Mouse (Mus musculus): ENCODE data around the gene Kdm4a. TPM values are rescaled to one million over a fixed set of nuclear protein-coding genes. Genes with fewer than 3 reads are reported as not detected.
A peak's percentile ranks its signal among the peaks of the same experiment; 100 is the strongest.

The Kdm4a gene
- polyA plus RNA-seq, 1 experiment, result not detected

- WGBS, result 86% methylated on average over 10 of the region's 10 CpGs
Observed at GRCm38 (mm10) chr4:118149055-118149576, 30.7 kb downstream of the Kdm4a start.

DNA sequence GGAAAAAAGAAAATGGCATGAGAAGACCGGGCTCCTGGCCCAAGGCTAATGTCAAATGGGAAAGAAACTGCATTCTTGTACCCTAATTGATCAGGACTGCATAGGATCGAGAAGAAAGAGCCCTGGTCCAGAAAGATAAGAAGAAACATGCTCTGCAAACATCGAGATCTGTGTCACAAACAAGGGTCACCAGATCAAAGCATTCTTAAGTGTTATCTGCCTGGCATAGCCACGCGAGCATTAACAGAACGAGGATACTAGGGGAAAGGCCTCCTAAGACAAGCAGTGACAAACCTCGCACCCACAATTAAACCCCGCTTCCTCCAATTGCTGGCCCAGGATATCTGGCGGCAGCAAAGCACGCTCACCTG lies 31.5 kb downstream of the Kdm4a start:
- Histone ChIP-seq H3K4me1 (ENCODE audit: control insufficient read depth, insufficient read depth, low read length) (peaks cover 5% of the 10 kb centered on the region), H3K4me3 (ENCODE audit: insufficient read depth, low read depth, low read length) (no peak overlapping the region), H3K27ac (ENCODE audit: insufficient read depth, low read depth, low read length) (no peak overlapping the region)
- TF ChIP-seq CTCF (IDR thresholded peaks at IDR 0.05; ENCODE audit: insufficient read depth, low read depth, low read length), result no peak
- no peak for TF ChIP-seq POLR2A (IDR thresholded peaks at IDR 0.05; ENCODE audit: insufficient read depth, low read depth, low read length)
- 75% methylated on average over 10 of the region's 10 CpGs for WGBS

More at GRCm38 (mm10) chr4:118149055-118149576, 30.7 kb downstream of the Kdm4a start:
- no peak overlapping the region for H3K4me3 ChIP-seq (ENCODE audit: insufficient read depth, low read depth, low read length)
- H3K27ac ChIP-seq (ENCODE audit: insufficient read depth, low read depth, low read length), result no peak overlapping the region
- TF ChIP-seq CTCF (IDR thresholded peaks at IDR 0.05; ENCODE audit: insufficient read depth, low read depth, low read length) (no peak), POLR2A (IDR thresholded peaks at IDR 0.05; ENCODE audit: insufficient read depth, low read depth, low read length) (no peak)
- peaks cover 5% of the 10 kb centered on the region for H3K4me1 ChIP-seq (ENCODE audit: control insufficient read depth, insufficient read depth, low read length)

DNA sequence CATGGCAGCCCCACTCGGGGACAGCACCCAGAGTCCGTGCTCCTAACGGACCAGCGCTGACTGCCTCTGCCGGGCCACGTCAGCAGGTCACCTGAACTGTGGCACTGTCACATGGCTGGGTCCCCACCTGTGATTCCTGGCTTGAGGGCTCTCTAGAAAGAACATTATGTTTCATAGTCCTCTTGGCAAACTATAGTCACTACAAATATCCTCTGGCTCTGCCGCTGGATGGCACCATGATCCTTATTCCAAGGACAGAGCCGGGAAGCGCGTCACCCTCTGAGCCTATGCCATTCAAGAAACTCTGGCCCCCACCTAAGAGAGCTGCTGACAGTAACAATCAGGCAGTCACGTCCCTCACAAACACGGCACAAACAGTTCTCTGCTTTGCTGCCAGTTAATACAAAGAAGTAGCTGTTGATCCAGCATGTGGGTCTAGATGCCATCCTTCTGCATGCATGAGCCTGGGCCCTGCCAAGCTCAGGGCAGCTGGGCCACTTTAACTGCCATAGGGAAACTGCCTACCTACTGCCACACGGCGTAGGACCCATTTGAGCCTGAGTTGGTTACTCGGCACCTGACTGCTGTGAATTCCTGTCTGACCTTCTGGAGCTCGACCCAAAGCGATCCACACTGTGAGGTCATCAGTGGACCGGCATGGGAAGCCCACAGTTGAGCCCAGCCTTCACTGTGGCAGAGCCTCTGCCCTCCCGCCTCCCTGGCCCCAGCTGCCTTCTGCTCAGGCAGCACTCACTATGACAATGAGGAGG lies 32.1 kb downstream of the Kdm4a start:
- no peak overlapping the region for H3K4me3 ChIP-seq (ENCODE audit: insufficient read depth, low read depth, low read length)
- H3K4me1 ChIP-seq (ENCODE audit: control insufficient read depth, insufficient read depth, low read length), result peaks cover 5% of the 10 kb centered on the region
- H3K27ac ChIP-seq (ENCODE audit: insufficient read depth, low read depth, low read length), result peak overlapping the region; percentile 13; the same call in 1 of the 2 replicates
- WGBS, result 71% methylated on average over 19 of the region's 19 CpGs
- no peak for TF ChIP-seq CTCF (IDR thresholded peaks at IDR 0.05; ENCODE audit: insufficient read depth, low read depth, low read length)
- no peak for TF ChIP-seq POLR2A (IDR thresholded peaks at IDR 0.05; ENCODE audit: insufficient read depth, low read depth, low read length)

GRCm38 (mm10) chr4:118147090-118147489 lies 32.8 kb downstream of the Kdm4a start:
- peaks cover 5% of the 10 kb centered on the region for H3K4me1 ChIP-seq (ENCODE audit: control insufficient read depth, insufficient read depth, low read length)
- 81% methylated on average over 10 of the region's 10 CpGs for WGBS
- no peak overlapping the region for H3K4me3 ChIP-seq (ENCODE audit: insufficient read depth, low read depth, low read length)
- TF ChIP-seq POLR2A (IDR thresholded peaks at IDR 0.05; ENCODE audit: insufficient read depth, low read depth, low read length) (no peak), CTCF (IDR thresholded peaks at IDR 0.05; ENCODE audit: insufficient read depth, low read depth, low read length) (no peak)
- H3K27ac ChIP-seq (ENCODE audit: insufficient read depth, low read depth, low read length), result peak overlapping the region; percentile 13; the same call in 1 of the 2 replicates

DNA sequence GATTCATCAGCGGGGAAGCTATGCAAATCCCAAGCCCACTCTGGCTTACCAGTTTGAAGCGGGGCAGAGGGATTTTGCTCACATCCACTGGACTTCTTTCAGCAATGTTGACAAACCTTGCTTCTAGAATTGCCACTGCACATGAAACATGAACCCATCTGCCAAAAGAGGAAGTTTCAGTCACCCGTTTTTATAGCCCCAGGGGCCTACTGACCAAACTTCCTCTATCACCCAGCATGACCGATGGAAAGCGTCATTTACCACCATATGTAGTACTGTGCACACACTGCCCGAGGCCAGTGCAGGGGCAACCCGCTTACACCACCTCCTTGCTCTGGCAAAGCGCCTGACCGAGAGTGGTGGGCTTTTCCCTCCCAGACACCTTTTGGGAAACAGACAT lies 35.5 kb downstream of the Kdm4a start:
- 90% methylated on average over 9 of the region's 9 CpGs for WGBS
- no peak overlapping the region for H3K4me3 ChIP-seq (ENCODE audit: insufficient read depth, low read depth, low read length)
- no peak overlapping the region for H3K27ac ChIP-seq (ENCODE audit: insufficient read depth, low read depth, low read length)
- H3K4me1 ChIP-seq (ENCODE audit: control insufficient read depth, insufficient read depth, low read length), result peaks cover 6% of the 10 kb centered on the region
- no peak for TF ChIP-seq POLR2A (IDR thresholded peaks at IDR 0.05; ENCODE audit: insufficient read depth, low read depth, low read length)
- no peak for TF ChIP-seq CTCF (IDR thresholded peaks at IDR 0.05; ENCODE audit: insufficient read depth, low read depth, low read length)

DNA sequence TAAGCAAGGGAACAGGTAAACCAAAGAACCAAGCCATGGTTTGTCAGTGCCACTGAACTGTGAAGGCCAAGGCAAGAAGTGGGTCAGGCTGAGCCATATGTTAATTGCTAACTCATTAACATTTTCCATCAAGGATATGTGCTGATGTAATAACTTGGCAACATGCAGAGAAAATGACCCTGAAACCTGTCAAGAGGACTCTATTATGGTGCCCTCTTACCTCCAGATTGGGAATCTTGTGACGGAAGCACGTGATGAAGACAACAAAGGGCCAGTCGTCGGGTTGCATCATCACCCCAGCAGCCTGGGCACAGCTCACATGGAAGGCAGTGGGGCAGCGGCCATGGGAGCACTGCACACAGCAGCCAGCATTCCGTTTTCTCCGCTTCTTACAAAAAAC lies 36.2 kb downstream of the Kdm4a start:
- no peak overlapping the region for H3K27ac ChIP-seq (ENCODE audit: insufficient read depth, low read depth, low read length)
- WGBS, result 86% methylated on average over 7 of the region's 7 CpGs
- no peak for TF ChIP-seq CTCF (IDR thresholded peaks at IDR 0.05; ENCODE audit: insufficient read depth, low read depth, low read length)
- TF ChIP-seq POLR2A (IDR thresholded peaks at IDR 0.05; ENCODE audit: insufficient read depth, low read depth, low read length), result no peak
- H3K4me3 ChIP-seq (ENCODE audit: insufficient read depth, low read depth, low read length), result no peak overlapping the region
- peaks cover 8% of the 10 kb centered on the region for H3K4me1 ChIP-seq (ENCODE audit: control insufficient read depth, insufficient read depth, low read length)

DNA sequence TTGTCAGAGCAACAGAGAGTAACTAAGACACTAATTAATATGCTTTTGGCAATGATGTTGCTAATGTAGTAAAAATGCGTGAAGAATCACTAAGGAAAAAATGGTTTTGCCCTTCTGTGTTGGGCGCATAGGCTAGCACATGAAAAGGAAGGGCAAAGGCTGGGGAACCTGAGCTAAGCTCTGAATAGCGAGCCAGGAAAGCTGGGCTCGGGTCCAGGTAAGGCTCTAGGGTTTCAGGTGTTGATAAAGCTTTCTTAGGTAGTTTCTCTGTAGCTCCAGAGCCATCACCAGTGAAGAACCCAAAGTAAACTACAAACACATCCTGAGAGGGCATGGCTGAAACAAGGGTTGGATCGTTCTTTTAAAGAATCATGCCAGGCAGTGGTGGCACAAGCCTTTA lies 38.3 kb downstream of the Kdm4a start:
- TF ChIP-seq POLR2A (IDR thresholded peaks at IDR 0.05; ENCODE audit: insufficient read depth, low read depth, low read length), result no peak
- no peak for TF ChIP-seq CTCF (IDR thresholded peaks at IDR 0.05; ENCODE audit: insufficient read depth, low read depth, low read length)
- H3K4me1 ChIP-seq (ENCODE audit: control insufficient read depth, insufficient read depth, low read length), result peaks cover 13% of the 10 kb centered on the region
- H3K27ac ChIP-seq (ENCODE audit: insufficient read depth, low read depth, low read length), result no peak overlapping the region
- 86% methylated on average over 5 of the region's 5 CpGs for WGBS
- no peak overlapping the region for H3K4me3 ChIP-seq (ENCODE audit: insufficient read depth, low read depth, low read length)

DNA sequence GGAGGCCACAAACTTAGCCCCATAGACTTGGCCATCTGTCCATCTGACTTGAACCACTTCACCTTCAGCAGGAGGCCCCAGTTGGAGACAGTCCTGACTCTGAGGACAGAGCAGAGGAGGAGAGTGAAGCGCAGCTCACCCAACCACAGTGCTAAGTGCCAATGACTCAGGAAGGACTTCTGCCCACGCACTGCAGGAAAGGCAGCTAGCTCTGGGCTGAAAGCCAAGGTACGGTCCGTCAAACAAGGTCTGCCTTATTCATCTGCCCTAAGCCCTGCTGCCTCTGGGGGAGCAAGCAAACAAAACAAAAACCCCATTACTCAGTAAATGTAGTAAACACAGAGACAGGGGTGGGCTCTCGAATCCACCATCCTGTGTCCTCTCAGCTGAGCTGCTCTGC lies 41.0 kb downstream of the Kdm4a start:
- WGBS, result 10% methylated on average over 5 of the region's 5 CpGs
- peak overlapping the region; percentile 55; the same call in 1 of the 2 replicates for H3K27ac ChIP-seq (ENCODE audit: insufficient read depth, low read depth, low read length)

GRCm38 (mm10) chr4:118137857-118138256 lies 42.0 kb downstream of the Kdm4a start:
- H3K4me3 ChIP-seq (ENCODE audit: insufficient read depth, low read depth, low read length), result no peak overlapping the region
- H3K27ac ChIP-seq (ENCODE audit: insufficient read depth, low read depth, low read length), result no peak overlapping the region
- H3K4me1 ChIP-seq (ENCODE audit: control insufficient read depth, insufficient read depth, low read length), result peaks cover 16% of the 10 kb centered on the region
- 79% methylated on average over 16 of the region's 16 CpGs for WGBS
- TF ChIP-seq POLR2A (IDR thresholded peaks at IDR 0.05; ENCODE audit: insufficient read depth, low read depth, low read length) (no peak), CTCF (IDR thresholded peaks at IDR 0.05; ENCODE audit: insufficient read depth, low read depth, low read length) (no peak)

More for the DNA sequence above, 41.0 kb downstream of the Kdm4a start:
- Histone ChIP-seq H3K4me3 (ENCODE audit: insufficient read depth, low read depth, low read length) (no peak overlapping the region), H3K4me1 (ENCODE audit: control insufficient read depth, insufficient read depth, low read length) (peaks cover 13% of the 10 kb centered on the region)
- no peak for TF ChIP-seq POLR2A (IDR thresholded peaks at IDR 0.05; ENCODE audit: insufficient read depth, low read depth, low read length)
- TF ChIP-seq CTCF (IDR thresholded peaks at IDR 0.05; ENCODE audit: insufficient read depth, low read depth, low read length), result no peak
